Mouse (Mus musculus) megakaryocyte, embryonic 14.5 days (primary cell): Measurements from ENCODE around the gene Naf1. TPM values are rescaled to one million over a fixed set of nuclear protein-coding genes. Genes with fewer than 3 reads are reported as not detected.
A peak's percentile ranks its signal among the peaks of the same experiment; 100 is the strongest.

ENCODE experiments used
- H3K27me3 ChIP-seq: replicated peaks from 2 replicates; pipeline ENCODE3; 2012; ENCODE audit warnings: inconsistent platforms
- H3K36me3 ChIP-seq: replicated peaks from 2 replicates; pipeline ENCODE3; 2012; ENCODE audit warnings: low read length, inconsistent platforms, mixed read lengths
- H3K4me1 ChIP-seq: 2 replicates; pipeline ENCODE4 v1.6.1; 2012; ENCODE audit warnings: inconsistent platforms
- H3K4me3 ChIP-seq: replicated peaks from 2 replicates; pipeline ENCODE3; 2012; ENCODE audit warnings: moderate library complexity, mild to moderate bottlenecking, inconsistent platforms
- H3K9me3 ChIP-seq: 2 replicates; pipeline ENCODE4 v1.6.1; 2012; ENCODE audit warnings: inconsistent platforms
- FLI1 ChIP-seq: IDR thresholded peaks from 2 replicates; pipeline ENCODE4 v1.6.1; 2012; ENCODE audit warnings: low read length, inconsistent platforms, mixed read lengths
- GATA1 ChIP-seq: IDR thresholded peaks from 3 replicates; pipeline ENCODE4 v1.6.1; 2012; ENCODE audit warnings: mixed read lengths, low read length, inconsistent platforms, borderline replicate concordance
- polyA plus RNA-seq: library from polyadenylated mRNA; stranded (reverse); fragments of >175 nt; gene quantifications from 2 replicates; pipeline ENCODE4 v1.2.3, GENCODE M21; 2012; ENCODE audit warnings: low replicate concordance; ENCODE audit not compliant: insufficient read depth

Gene Naf1
- polyA plus RNA-seq, 1 experiment = 10.3 TPM

DNA sequence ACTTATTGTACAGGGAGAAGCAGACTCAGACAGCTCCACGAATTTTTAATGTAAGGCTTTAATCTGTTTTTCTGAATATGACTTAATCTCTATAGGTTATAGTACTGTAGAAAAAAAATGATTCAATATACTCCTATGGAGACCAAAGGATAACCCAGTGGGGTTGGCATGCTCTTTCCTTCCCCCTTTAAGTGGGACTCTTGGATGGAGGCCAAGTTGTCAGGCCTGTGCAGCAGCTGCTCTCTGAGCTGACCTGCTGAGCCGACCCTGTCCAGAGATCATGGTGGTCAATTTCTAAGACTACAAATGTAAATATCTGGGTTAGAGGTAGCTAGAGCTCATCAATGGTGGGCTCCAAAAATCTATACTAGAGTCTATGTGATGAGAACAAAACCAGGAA, 45.0 kb downstream of the Naf1 start:
- Histone ChIP-seq H3K9me3 (no peaks in the 10 kb centered on the region), H3K4me1 (no peaks in the 10 kb centered on the region), H3K27me3 (no peaks in the 10 kb centered on the region), H3K4me3 (no peak overlapping the region), H3K36me3 (no peaks in the 10 kb centered on the region)
- TF ChIP-seq GATA1 = no peak
- TF ChIP-seq FLI1 = no peak

DNA sequence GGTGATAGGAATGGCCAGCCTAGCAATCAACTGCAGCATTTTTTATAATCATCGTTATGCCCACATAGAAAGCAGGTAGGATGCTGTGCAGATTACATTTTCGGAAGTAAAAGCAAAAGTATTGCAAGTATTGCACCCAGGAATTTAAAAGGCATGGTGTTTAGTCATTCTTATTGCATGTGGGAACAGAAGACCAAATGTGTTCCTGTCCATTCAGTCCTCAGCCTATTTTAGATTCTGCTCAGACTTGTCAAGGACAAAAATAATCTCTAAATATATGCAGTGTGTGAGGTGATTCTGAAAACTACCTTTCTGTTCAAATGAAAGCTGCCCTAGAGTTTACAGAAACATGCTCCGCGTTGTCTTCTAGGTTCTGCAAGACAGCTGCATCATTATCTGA, 45.5 kb downstream of the Naf1 start:
- no peaks in the 10 kb centered on the region for H3K27me3 ChIP-seq
- H3K4me1 ChIP-seq = no peaks in the 10 kb centered on the region
- H3K36me3 ChIP-seq = no peaks in the 10 kb centered on the region
- no peaks in the 10 kb centered on the region for H3K9me3 ChIP-seq
- H3K4me3 ChIP-seq = no peak overlapping the region
- TF ChIP-seq FLI1 = no peak
- TF ChIP-seq GATA1 = no peak

DNA sequence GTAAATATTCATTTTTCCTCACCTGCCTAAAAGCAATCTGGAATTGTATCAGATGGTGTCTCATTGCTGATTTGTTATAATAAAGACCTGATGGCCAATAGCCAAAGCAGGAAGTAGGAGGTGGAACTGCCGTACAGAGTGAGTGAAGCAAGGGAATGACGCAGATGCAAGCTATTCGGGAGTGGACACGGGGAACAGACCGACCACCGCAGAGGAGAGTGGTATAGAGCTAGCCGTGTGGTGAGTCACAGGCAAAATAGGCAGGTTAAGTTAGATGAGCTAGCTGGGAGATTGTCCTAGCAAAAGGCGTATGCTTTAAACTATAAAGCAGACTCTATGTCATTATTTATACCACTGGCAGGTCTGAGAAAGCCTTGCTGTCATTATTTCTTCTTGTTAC, 46.1 kb downstream of the Naf1 start:
- Histone ChIP-seq H3K36me3 (no peaks in the 10 kb centered on the region), H3K4me1 (no peaks in the 10 kb centered on the region), H3K9me3 (no peaks in the 10 kb centered on the region), H3K4me3 (no peak overlapping the region), H3K27me3 (no peaks in the 10 kb centered on the region)
- TF ChIP-seq GATA1 = no peak
- TF ChIP-seq FLI1 = no peak

DNA sequence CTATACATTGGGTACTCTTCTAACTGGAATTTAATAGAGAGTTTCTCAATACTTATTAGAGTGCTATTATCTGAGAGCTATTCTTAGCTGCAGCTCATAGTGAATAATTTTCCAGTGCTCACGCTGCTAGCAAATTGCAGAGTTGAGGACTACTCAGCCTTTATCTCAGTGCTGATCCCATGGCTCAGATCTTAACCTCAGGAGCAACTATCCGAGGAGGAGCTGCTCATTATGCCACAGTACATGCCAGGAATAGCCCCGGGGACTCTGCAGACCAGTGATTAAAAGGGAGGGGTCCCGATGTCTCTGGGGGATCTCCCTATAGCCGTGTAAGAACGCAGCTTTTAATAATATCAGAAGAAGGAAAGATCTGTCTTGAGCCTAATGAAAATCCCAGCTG, 50.7 kb downstream of the Naf1 start:
- Histone ChIP-seq H3K9me3 (no peaks in the 10 kb centered on the region), H3K27me3 (no peaks in the 10 kb centered on the region), H3K4me3 (no peak overlapping the region), H3K36me3 (no peaks in the 10 kb centered on the region), H3K4me1 (no peaks in the 10 kb centered on the region; the same call in 1 of the 2 replicates)
- TF ChIP-seq FLI1 (no peak), GATA1 (no peak)

DNA sequence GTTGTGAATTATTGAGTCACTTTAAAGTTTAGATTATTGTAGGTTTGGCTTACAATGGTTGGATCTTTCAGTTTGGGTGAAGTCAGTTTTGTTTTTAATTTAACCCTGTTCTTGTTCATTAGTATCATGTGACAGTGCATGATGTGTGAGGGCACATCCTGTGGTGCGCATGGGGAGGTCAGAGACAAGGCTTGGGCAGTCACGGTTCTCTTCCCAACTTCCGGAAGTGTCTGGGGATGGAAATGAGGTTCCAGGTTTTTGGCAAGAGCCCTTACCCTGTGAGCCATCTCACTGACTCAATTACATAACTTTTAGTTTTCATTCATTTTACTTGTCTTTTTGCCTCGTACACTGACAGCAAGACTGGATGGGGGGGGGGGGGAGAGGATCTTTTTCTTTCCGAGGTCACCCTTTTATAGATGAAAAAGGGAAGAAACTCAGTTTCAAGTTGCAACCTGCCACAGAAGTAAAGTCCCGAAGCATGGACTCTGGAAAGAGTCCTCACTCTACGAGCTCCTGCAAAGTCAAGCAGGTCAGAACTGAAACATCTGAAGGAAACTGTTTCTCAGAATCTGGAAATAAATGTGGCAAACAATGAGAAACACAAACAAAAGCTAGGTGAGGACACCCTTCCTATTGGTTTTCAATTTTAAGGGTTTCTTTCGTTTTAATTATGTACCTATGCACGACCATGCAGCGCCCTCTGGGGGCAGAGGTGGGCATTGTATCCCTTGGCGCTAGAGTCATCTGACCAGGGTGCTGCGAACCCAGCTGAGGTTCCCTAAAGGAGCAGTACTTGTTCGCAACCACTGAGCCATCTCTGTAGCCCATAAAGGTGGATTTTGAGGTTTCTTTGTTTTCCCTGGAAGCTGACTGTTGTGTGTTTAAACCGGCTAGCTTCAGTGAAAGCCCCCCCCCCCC, 53.9 kb downstream of the Naf1 start:
- Histone ChIP-seq H3K4me3 (peak overlapping the region; percentile 69), H3K36me3 (no peaks in the 10 kb centered on the region)

DNA sequence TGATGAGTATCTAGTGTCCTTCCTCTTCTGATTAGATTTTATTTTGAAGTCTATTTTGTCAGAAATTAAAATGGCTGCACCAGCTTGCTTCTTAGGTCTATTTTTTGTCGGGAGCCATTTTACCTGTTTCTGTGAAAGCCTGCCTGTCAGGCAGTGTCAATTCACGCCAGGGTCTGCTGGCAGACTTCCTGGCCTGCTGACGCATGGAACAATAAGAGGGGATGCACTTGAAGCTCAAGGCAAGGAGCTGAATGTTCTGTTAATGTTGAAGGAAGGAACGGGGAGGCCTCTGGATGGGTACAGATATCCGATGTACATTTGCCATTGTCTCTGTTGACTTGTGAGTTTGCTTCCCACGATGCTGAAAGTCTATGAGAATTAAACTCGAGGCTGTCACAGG, 56.0 kb downstream of the Naf1 start:
- Histone ChIP-seq H3K9me3 (peaks cover 18% of the 10 kb centered on the region), H3K36me3 (no peaks in the 10 kb centered on the region), H3K4me3 (no peak overlapping the region), H3K4me1 (peaks cover 12% of the 10 kb centered on the region), H3K27me3 (peaks cover 4% of the 10 kb centered on the region)
- TF ChIP-seq GATA1 (no peak), FLI1 (no peak)

More for the DNA sequence above, 53.9 kb downstream of the Naf1 start:
- H3K4me1 ChIP-seq = peaks cover 5% of the 10 kb centered on the region
- TF ChIP-seq FLI1 (no peak), GATA1 (no peak)
- H3K9me3 ChIP-seq = peaks cover 11% of the 10 kb centered on the region
- H3K27me3 ChIP-seq = peaks cover 4% of the 10 kb centered on the region

- Histone ChIP-seq H3K4me1 (peaks cover 12% of the 10 kb centered on the region), H3K4me3 (no peak overlapping the region), H3K27me3 (peaks cover 4% of the 10 kb centered on the region), H3K36me3 (no peaks in the 10 kb centered on the region), H3K9me3 (peaks cover 18% of the 10 kb centered on the region)
- no peak for TF ChIP-seq FLI1
- no peak for TF ChIP-seq GATA1
These were observed 57.9 kb downstream of the Naf1 start for GRCm38 (mm10) chr8:66917695-66918467.

DNA sequence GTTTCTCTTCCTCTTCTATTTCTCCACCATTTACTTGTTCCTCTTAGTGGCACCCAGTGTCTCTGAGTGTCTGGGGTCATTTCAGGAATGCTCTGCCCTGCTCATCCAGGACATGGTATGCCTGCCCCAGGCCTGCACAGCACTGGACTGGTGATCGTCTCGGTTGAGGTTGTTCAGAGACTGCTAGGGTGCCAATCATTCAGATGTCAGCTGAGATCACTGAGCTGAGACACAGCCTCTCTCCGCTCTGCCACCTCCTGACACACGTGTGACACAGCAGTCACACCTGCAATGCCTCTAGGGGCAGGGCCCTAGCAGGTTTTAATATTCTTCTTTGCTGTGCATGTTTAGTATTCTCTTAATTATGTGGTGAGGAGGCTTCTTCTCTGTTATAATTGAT, 58.5 kb downstream of the Naf1 start:
- Histone ChIP-seq H3K4me3 (no peak overlapping the region), H3K27me3 (peaks cover 4% of the 10 kb centered on the region), H3K4me1 (peaks cover 12% of the 10 kb centered on the region), H3K9me3 (peaks cover 18% of the 10 kb centered on the region), H3K36me3 (no peaks in the 10 kb centered on the region)
- TF ChIP-seq GATA1 = no peak
- TF ChIP-seq FLI1 = no peak

GRCm38 (mm10) chr8:66933746-66934145, 73.7 kb downstream of the Naf1 start:
- no peaks in the 10 kb centered on the region for H3K36me3 ChIP-seq
- TF ChIP-seq FLI1 = no peak
- TF ChIP-seq GATA1 = no peak
- peak overlapping the region; percentile 42 for H3K4me3 ChIP-seq
- no peaks in the 10 kb centered on the region for H3K27me3 ChIP-seq
- peaks cover 3% of the 10 kb centered on the region for H3K9me3 ChIP-seq
- peaks cover 4% of the 10 kb centered on the region for H3K4me1 ChIP-seq

- no peaks in the 10 kb centered on the region for H3K27me3 ChIP-seq
- peaks cover 4% of the 10 kb centered on the region for H3K4me1 ChIP-seq
- H3K9me3 ChIP-seq = peaks cover 3% of the 10 kb centered on the region
- TF ChIP-seq GATA1 (no peak), FLI1 (no peak)
- no peak overlapping the region for H3K4me3 ChIP-seq
- H3K36me3 ChIP-seq = no peaks in the 10 kb centered on the region
These were observed 76.2 kb downstream of the Naf1 start for GRCm38 (mm10) chr8:66936236-66936635.

Other genes starting within 250 kb of the Naf1 start
- gene Npy5r, start 172.1 kb upstream of the Naf1 start, polyA plus RNA-seq = not detected in 2 replicates
- gene Npy1r, start 163.0 kb upstream of the Naf1 start, polyA plus RNA-seq = not detected in 2 replicates